Mouse (Mus musculus) left cerebral cortex, adult 8-10 months (tissue): Measurements from ENCODE around the gene Abcc12. TPM values are rescaled to one million over a fixed set of nuclear protein-coding genes. Genes with fewer than 3 reads are reported as not detected.

Experiments
- microRNA-seq, 2 experiments: library from miRNA; unstranded; fragments of <30 nt; microRNA quantifications; one replicate each; pipeline ENCODE4 v1.2.0; 2022
- total RNA-seq, 4 experiments: library from RNA; stranded (reverse); gene quantifications; 2 replicates each; pipeline ENCODE4 v1.2.4; 2022

Abcc12 gene
- total RNA-seq, 4 experiments from 2014 or later = 0.46 to 0.78 (median 0.50) TPM

Small RNAs within 50 kb of the gene (microRNA-seq; reads per million reads assigned to microRNA genes)
- gene Gm44348 = 0 reads per million in 2 experiments

Other genes with a start within 250 kb of the Abcc12 start
- 10 to 100 TPM; 68.3 to 80.2 (median 71.0) TPM for gene Lonp2, start 43.4 kb upstream of the Abcc12 start, total RNA-seq
- 1 to 10 TPM; 1.5 to 3.5 (median 2.0) TPM for gene Gm10638, start 165.0 kb upstream of the Abcc12 start, total RNA-seq
- 10 to 100 TPM; 29.6 to 34.1 (median 31.4) TPM for gene Siah1a, start 165.2 kb upstream of the Abcc12 start, total RNA-seq